Mouse (Mus musculus) hindlimb bud, embryonic 11.5 days (tissue): ENCODE measurements at regions not wholly inside any gene's neighbourhood (a gene's known extent, or its start where the extent isn't known, plus 50 kb on each side); places are given as distances from the start of the nearest gene placed in this dataset.
"Not testable (repeated sequence)": the region's sequence is repeated elsewhere in the genome, so short reads cannot be mapped to it uniquely, and the experiment has no call there.

Experiments used
- DNase-seq: peaks from one replicate; pipeline ENCODE4 v3.0.0-alpha.2; 2012; ENCODE audit warnings: low read depth, low spot score; ENCODE audit errors: extremely low spot score

GRCm38 (mm10) chr14:54150221-54150620 lies 103.7 kb downstream of the Dad1 start:
- DNase-seq: no peak

GRCm38 (mm10) chr14:54148626-54149025 lies 105.3 kb downstream of the Dad1 start:
- DNase-seq: no peak

- no peak for DNase-seq
Observed at GRCm38 (mm10) chr14:54148121-54148520, 105.8 kb downstream of the Dad1 start.

GRCm38 (mm10) chr14:54147546-54147945 lies 106.4 kb downstream of the Dad1 start:
- DNase-seq: no peak

GRCm38 (mm10) chr14:54145743-54146741 lies 107.9 kb downstream of the Dad1 start:
- DNase-seq: no peak

GRCm38 (mm10) chr14:54143828-54144227 lies 110.1 kb downstream of the Dad1 start:
- DNase-seq: no peak

GRCm38 (mm10) chr14:54138288-54138687 lies 115.6 kb downstream of the Dad1 start:
- no peak for DNase-seq

GRCm38 (mm10) chr14:54136538-54136937 lies 117.4 kb downstream of the Dad1 start:
- DNase-seq: no peak

GRCm38 (mm10) chr14:54128334-54128733 lies 125.6 kb downstream of the Dad1 start:
- DNase-seq: no peak

- no peak for DNase-seq
Observed at GRCm38 (mm10) chr14:54125510-54125909, 128.4 kb downstream of the Dad1 start.

- no peak for DNase-seq
Observed at GRCm38 (mm10) chr14:54121973-54122372, 131.9 kb downstream of the Dad1 start.

- DNase-seq: no peak
Observed at GRCm38 (mm10) chr14:54121340-54121739, 132.6 kb downstream of the Dad1 start.

- DNase-seq: no peak
Observed at GRCm38 (mm10) chr14:54120194-54120593, 133.7 kb downstream of the Dad1 start.

GRCm38 (mm10) chr14:54117607-54118006 lies 136.3 kb downstream of the Dad1 start:
- not testable (repeated sequence) for DNase-seq

- DNase-seq: no peak
Observed at GRCm38 (mm10) chr14:54113216-54113615, 140.7 kb downstream of the Dad1 start.

- no peak for DNase-seq
Observed at GRCm38 (mm10) chr14:54110971-54111370, 142.9 kb downstream of the Dad1 start.

- no peak for DNase-seq
Observed at GRCm38 (mm10) chr14:54109129-54109528, 144.8 kb downstream of the Dad1 start.

GRCm38 (mm10) chr14:54108311-54109074 lies 145.4 kb downstream of the Dad1 start:
- no peak for DNase-seq

GRCm38 (mm10) chr14:54107204-54107796 lies 146.6 kb downstream of the Dad1 start:
- DNase-seq: no peak

- no peak for DNase-seq
Observed at GRCm38 (mm10) chr14:54104243-54104642, 149.7 kb downstream of the Dad1 start.

- no peak for DNase-seq
Observed at GRCm38 (mm10) chr14:54103541-54103940, 150.4 kb downstream of the Dad1 start.
